Mouse (Mus musculus): Measurements from ENCODE around the gene Fzd5. TPM values are rescaled to one million over a fixed set of nuclear protein-coding genes. Genes with fewer than 3 reads are reported as not detected.

The Fzd5 gene
- polyA plus RNA-seq, 1 experiment from 2014 or later: 9.0 TPM

DNA sequence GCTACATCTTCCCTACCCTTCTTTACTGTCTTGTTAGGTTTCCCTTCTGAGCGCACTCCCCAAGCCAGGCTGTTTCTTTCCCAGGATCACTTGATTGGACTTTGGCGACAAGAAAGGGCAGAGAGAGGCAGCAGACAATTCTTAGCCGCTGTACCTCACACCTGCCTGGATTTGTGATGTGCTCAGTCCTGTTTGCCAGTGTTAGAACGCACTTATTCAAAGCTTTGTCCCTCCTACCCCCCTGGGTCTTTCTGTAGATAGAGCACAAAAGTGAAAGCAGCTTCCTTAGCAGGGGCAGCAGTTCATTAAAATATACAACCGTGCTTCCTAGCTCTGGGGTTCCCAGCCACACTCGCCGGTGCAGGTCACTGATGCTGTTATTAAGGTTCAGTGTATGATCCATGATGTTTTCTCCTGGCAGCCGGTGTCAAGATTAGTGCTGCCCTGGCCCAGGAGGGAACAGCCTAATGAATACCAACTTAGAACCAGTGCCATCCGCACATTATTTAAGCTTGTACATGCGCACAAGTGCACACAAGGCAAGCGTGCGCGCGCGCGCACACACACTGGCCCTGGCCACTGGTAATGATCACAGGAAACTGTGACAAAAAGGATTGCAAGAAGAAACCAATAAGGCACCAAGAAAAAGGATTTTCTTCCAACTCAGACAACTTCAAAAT, 6.1 kb downstream of the Fzd5 start:
- ATAC-seq (replicated peaks; ENCODE audit: low FRiP score, low TSS enrichment, low read depth): no peak
- WGBS: 68% methylated on average over 16 of the region's 16 CpGs
- H3K27me3 ChIP-seq (replicated peaks; ENCODE audit: control insufficient read depth, insufficient read depth, low read length): peaks cover 7% of the 10 kb centered on the region; the same call in 1 of the 2 replicates
- H3K9me3 ChIP-seq (ENCODE audit: control insufficient read depth, low read length): no peaks in the 10 kb centered on the region
- no peak overlapping the region for H3K27ac ChIP-seq (ENCODE audit: low read depth)
- H3K36me3 ChIP-seq (ENCODE audit: control insufficient read depth, insufficient read depth, low read length): 0 out of 2 replicates have a peak, but pooled peaks cover 3% of the 10 kb centered on the region
- DNase-seq (ENCODE audit: low spot score): peak; percentile 47
- no peak overlapping the region for H3K9ac ChIP-seq (ENCODE audit: low read length)
- peak overlapping the region; percentile 94; the same call in 1 of the 2 replicates for H3K4me2 ChIP-seq (ENCODE audit: low read length)
- H3K4me1 ChIP-seq (replicated peaks; ENCODE audit: control insufficient read depth, insufficient read depth, low read length): 0 out of 2 replicates have a peak, but pooled peaks cover 8% of the 10 kb centered on the region
- H3K4me3 ChIP-seq (ENCODE audit: low read depth, low read length): no peak overlapping the region

DNA sequence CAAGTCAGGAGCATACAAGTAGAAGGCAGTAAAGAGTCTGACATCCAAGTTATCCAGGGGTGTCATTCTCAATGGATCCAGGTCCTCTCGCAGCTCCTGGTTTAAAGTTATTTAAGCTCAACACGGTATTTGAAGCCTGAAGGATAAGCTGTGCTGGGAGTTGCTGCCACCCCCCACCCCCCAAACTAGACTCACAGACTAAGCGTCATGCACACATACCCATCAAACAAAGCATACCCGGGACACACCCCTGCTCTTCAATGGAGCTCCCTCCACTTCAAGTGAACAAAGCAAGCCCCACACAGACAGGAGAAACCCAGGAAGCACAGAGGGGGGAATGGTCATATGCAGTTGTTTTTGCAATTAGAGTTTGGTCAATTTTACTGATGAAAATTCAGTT, 7.5 kb downstream of the Fzd5 start:
- 0 out of 2 replicates have a peak, but pooled peaks cover 3% of the 10 kb centered on the region for H3K4me1 ChIP-seq (replicated peaks; ENCODE audit: control insufficient read depth, insufficient read depth, low read length)
- H3K9ac ChIP-seq (ENCODE audit: low read length): no peak overlapping the region
- no peak overlapping the region for H3K4me3 ChIP-seq (ENCODE audit: low read depth, low read length)
- H3K27ac ChIP-seq (ENCODE audit: low read depth): no peak overlapping the region
- H3K9me3 ChIP-seq (ENCODE audit: control insufficient read depth, low read length): no peaks in the 10 kb centered on the region
- ATAC-seq (replicated peaks; ENCODE audit: low FRiP score, low TSS enrichment, low read depth) (no peak), DNase-seq (ENCODE audit: low spot score) (peak; percentile 43)
- H3K27me3 ChIP-seq (replicated peaks; ENCODE audit: control insufficient read depth, insufficient read depth, low read length): no peaks in the 10 kb centered on the region
- peaks cover 3% of the 10 kb centered on the region; the same call in 1 of the 2 replicates for H3K36me3 ChIP-seq (ENCODE audit: control insufficient read depth, insufficient read depth, low read length)
- H3K4me2 ChIP-seq (ENCODE audit: low read length): no peak overlapping the region
- 77% methylated on average over 4 of the region's 4 CpGs for WGBS

DNA sequence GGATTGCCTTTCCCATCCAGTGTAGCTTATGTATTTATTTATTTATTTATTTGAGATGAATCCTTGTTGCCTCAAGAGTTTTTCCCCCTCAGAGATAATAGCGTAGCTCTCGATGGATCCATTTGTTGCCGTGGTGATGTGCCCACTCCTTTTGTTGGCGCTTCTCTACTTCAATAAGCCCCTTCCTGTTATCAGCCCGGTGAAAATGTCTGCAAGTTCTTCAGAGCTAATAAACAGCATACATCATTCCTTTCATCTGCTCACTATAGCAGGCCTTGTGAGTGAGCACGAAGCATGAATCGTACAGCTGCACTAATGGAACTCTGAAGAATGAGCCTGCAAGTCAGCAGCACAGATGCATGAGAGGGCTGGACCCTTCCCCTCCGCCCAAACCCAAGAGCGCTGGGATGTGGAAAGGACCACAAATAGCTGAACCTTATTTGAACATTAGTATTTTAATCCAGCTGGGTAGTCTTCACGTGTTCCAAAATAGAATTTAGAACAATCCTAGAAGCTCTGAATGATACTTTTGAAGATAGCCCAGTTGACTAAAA, 16.4 kb downstream of the Fzd5 start:
- peaks cover 17% of the 10 kb centered on the region for H3K36me3 ChIP-seq (ENCODE audit: control insufficient read depth, insufficient read depth, low read length)
- WGBS: 49% methylated on average over 10 of the region's 10 CpGs
- H3K4me1 ChIP-seq (replicated peaks; ENCODE audit: control insufficient read depth, insufficient read depth, low read length): no peaks in the 10 kb centered on the region
- no peak overlapping the region for H3K4me3 ChIP-seq (ENCODE audit: low read depth, low read length)
- H3K27ac ChIP-seq (ENCODE audit: low read depth): no peak overlapping the region
- H3K9me3 ChIP-seq (ENCODE audit: control insufficient read depth, low read length): no peaks in the 10 kb centered on the region
- no peaks in the 10 kb centered on the region for H3K27me3 ChIP-seq (replicated peaks; ENCODE audit: control insufficient read depth, insufficient read depth, low read length)
- DNase-seq (ENCODE audit: low spot score) (peak; percentile 51), ATAC-seq (replicated peaks; ENCODE audit: low FRiP score, low TSS enrichment, low read depth) (no peak)
- no peak overlapping the region for H3K9ac ChIP-seq (ENCODE audit: low read length)
- no peak overlapping the region for H3K4me2 ChIP-seq (ENCODE audit: low read length)

GRCm38 (mm10) chr1:64717504-64717903, 20.0 kb downstream of the Fzd5 start:
- H3K9me3 ChIP-seq (ENCODE audit: control insufficient read depth, low read length): no peaks in the 10 kb centered on the region
- H3K9ac ChIP-seq (ENCODE audit: low read length): no peak overlapping the region
- no peak overlapping the region for H3K4me3 ChIP-seq (ENCODE audit: low read depth, low read length)
- peaks cover 26% of the 10 kb centered on the region for H3K36me3 ChIP-seq (ENCODE audit: control insufficient read depth, insufficient read depth, low read length)
- no peaks in the 10 kb centered on the region for H3K4me1 ChIP-seq (replicated peaks; ENCODE audit: control insufficient read depth, insufficient read depth, low read length)
- no peak overlapping the region for H3K4me2 ChIP-seq (ENCODE audit: low read length)
- H3K27ac ChIP-seq (ENCODE audit: low read depth): no peak overlapping the region
- H3K27me3 ChIP-seq (replicated peaks; ENCODE audit: control insufficient read depth, insufficient read depth, low read length): no peaks in the 10 kb centered on the region
- ATAC-seq (replicated peaks; ENCODE audit: low FRiP score, low TSS enrichment, low read depth) (0 out of 2 replicates have a peak, but pooled peaks have one; percentile 69), DNase-seq (ENCODE audit: low spot score) (no peak)

- Histone ChIP-seq H3K9ac (ENCODE audit: low read length) (no peak overlapping the region), H3K4me3 (ENCODE audit: low read depth, low read length) (no peak overlapping the region), H3K27me3 (replicated peaks; ENCODE audit: control insufficient read depth, insufficient read depth, low read length) (no peaks in the 10 kb centered on the region), H3K4me2 (ENCODE audit: low read length) (no peak overlapping the region), H3K4me1 (replicated peaks; ENCODE audit: control insufficient read depth, insufficient read depth, low read length) (no peaks in the 10 kb centered on the region), H3K9me3 (ENCODE audit: control insufficient read depth, low read length) (no peaks in the 10 kb centered on the region), H3K36me3 (ENCODE audit: control insufficient read depth, insufficient read depth, low read length) (peaks cover 20% of the 10 kb centered on the region), H3K27ac (ENCODE audit: low read depth) (no peak overlapping the region)
- ATAC-seq (replicated peaks; ENCODE audit: low FRiP score, low TSS enrichment, low read depth) (no peak), DNase-seq (ENCODE audit: low spot score) (no peak)
- 78% methylated on average over 7 of the region's 7 CpGs for WGBS
Measured at GRCm38 (mm10) chr1:64716589-64717304, 20.8 kb downstream of the Fzd5 start.

DNA sequence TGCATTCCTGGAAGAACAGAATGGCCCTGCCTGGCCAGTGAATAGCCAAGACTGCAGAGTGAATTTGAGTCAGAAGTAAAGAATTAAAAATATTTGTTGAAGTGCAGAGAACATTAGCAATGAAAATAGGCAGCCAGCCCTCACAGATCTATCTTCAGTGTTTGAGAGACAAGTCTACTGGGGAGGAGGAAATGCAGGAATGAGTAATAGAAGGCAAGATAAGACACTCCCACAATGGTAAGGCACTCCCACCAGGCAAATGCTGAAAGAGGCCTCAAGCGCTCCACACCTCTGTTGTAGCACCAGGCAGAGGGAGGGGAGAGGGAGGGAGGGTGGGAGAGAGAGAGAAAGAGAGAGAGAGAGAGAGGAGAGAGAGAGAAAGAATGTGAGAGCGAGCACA, 22.1 kb downstream of the Fzd5 start:
- Histone ChIP-seq H3K27ac (ENCODE audit: low read depth) (no peak overlapping the region), H3K27me3 (replicated peaks; ENCODE audit: control insufficient read depth, insufficient read depth, low read length) (no peaks in the 10 kb centered on the region), H3K36me3 (ENCODE audit: control insufficient read depth, insufficient read depth, low read length) (peaks cover 18% of the 10 kb centered on the region; the same call in 1 of the 2 replicates), H3K4me3 (ENCODE audit: low read depth, low read length) (no peak overlapping the region), H3K4me1 (replicated peaks; ENCODE audit: control insufficient read depth, insufficient read depth, low read length) (no peaks in the 10 kb centered on the region), H3K4me2 (ENCODE audit: low read length) (no peak overlapping the region), H3K9ac (ENCODE audit: low read length) (no peak overlapping the region), H3K9me3 (ENCODE audit: control insufficient read depth, low read length) (no peaks in the 10 kb centered on the region)
- DNase-seq (ENCODE audit: low spot score) (no peak), ATAC-seq (replicated peaks; ENCODE audit: low FRiP score, low TSS enrichment, low read depth) (0 out of 2 replicates have a peak, but pooled peaks have one; percentile 51)
- WGBS: 64% methylated on average over 2 of the region's 2 CpGs

- Histone ChIP-seq H3K27me3 (replicated peaks; ENCODE audit: control insufficient read depth, insufficient read depth, low read length) (no peaks in the 10 kb centered on the region), H3K4me3 (ENCODE audit: low read depth, low read length) (no peak overlapping the region), H3K4me1 (replicated peaks; ENCODE audit: control insufficient read depth, insufficient read depth, low read length) (no peaks in the 10 kb centered on the region), H3K9ac (ENCODE audit: low read length) (no peak overlapping the region), H3K4me2 (ENCODE audit: low read length) (no peak overlapping the region), H3K36me3 (ENCODE audit: control insufficient read depth, insufficient read depth, low read length) (peaks cover 25% of the 10 kb centered on the region; the same call in 1 of the 2 replicates), H3K9me3 (ENCODE audit: control insufficient read depth, low read length) (no peaks in the 10 kb centered on the region), H3K27ac (ENCODE audit: low read depth) (no peak overlapping the region)
- WGBS: 75% methylated on average over 14 of the region's 14 CpGs
- ATAC-seq (replicated peaks; ENCODE audit: low FRiP score, low TSS enrichment, low read depth) (no peak), DNase-seq (ENCODE audit: low spot score) (no peak)
Measured at GRCm38 (mm10) chr1:64712006-64712760, 25.4 kb downstream of the Fzd5 start.

DNA sequence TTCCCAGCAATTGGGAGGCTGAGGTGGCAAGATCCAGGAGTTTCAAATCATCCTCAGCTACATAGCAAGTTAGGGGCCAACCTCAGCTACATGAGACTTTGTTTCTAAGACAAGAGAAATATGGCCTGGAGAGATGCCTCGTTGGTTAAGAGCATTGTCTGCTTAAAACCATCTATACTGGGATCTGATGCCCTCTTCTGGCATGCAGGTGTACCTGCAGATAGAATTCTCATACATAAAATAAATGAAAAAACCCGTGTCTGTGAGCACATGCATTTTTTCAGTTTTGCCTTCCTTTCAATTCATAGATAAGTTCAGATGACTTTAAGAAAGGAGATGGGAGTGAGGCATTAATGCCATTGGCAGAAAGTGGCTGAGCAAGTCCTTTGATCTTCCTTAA, 27.7 kb downstream of the Fzd5 start:
- H3K9ac ChIP-seq (ENCODE audit: low read length): no peak overlapping the region
- DNase-seq (ENCODE audit: low spot score) (no peak), ATAC-seq (replicated peaks; ENCODE audit: low FRiP score, low TSS enrichment, low read depth) (no peak)
- no peak overlapping the region for H3K4me3 ChIP-seq (ENCODE audit: low read depth, low read length)
- no peak overlapping the region for H3K27ac ChIP-seq (ENCODE audit: low read depth)
- no peak overlapping the region for H3K4me2 ChIP-seq (ENCODE audit: low read length)
- H3K27me3 ChIP-seq (replicated peaks; ENCODE audit: control insufficient read depth, insufficient read depth, low read length): no peaks in the 10 kb centered on the region
- WGBS: 16% methylated on average over 2 of the region's 2 CpGs
- no peaks in the 10 kb centered on the region for H3K4me1 ChIP-seq (replicated peaks; ENCODE audit: control insufficient read depth, insufficient read depth, low read length)
- H3K9me3 ChIP-seq (ENCODE audit: control insufficient read depth, low read length): no peaks in the 10 kb centered on the region
- peaks cover 20% of the 10 kb centered on the region; the same call in 1 of the 2 replicates for H3K36me3 ChIP-seq (ENCODE audit: control insufficient read depth, insufficient read depth, low read length)

All from intestine, embryonic 14.5 days (tissue).